Mouse (Mus musculus): ENCODE data around the gene Tmem175. TPM values are rescaled to one million over a fixed set of nuclear protein-coding genes. Genes with fewer than 3 reads are reported as not detected.

Tmem175 gene
- polyA plus RNA-seq, 1 experiment from 2014 or later: 31.9 TPM

- H3K4me3 ChIP-seq (ENCODE audit: low read length): no peak overlapping the region
- H3K27ac ChIP-seq (ENCODE audit: low read length): no peak overlapping the region
- WGBS: 83% methylated on average over 5 of the region's 5 CpGs
- no peak overlapping the region for H3K9ac ChIP-seq (ENCODE audit: low read depth, low read length)
- peaks cover 2% of the 10 kb centered on the region; the same call in 1 of the 2 replicates for H3K4me1 ChIP-seq (ENCODE audit: control insufficient read depth, insufficient read depth, low read length)
- no peak for ATAC-seq
- peaks cover 26% of the 10 kb centered on the region for H3K36me3 ChIP-seq (ENCODE audit: control insufficient read depth, insufficient read depth, low read length)
- no peaks in the 10 kb centered on the region for H3K27me3 ChIP-seq (replicated peaks; ENCODE audit: control insufficient read depth, insufficient read depth, low read length)
- H3K9me3 ChIP-seq (ENCODE audit: control insufficient read depth, low read length): no peaks in the 10 kb centered on the region
- no peak overlapping the region for H3K4me2 ChIP-seq (ENCODE audit: low read depth, low read length)
Observed at GRCm38 (mm10) chr5:108651136-108651720, 21.7 kb downstream of the Tmem175 start.

- Histone ChIP-seq H3K27me3 (replicated peaks; ENCODE audit: control insufficient read depth, insufficient read depth, low read length) (no peaks in the 10 kb centered on the region), H3K27ac (ENCODE audit: low read length) (no peak overlapping the region), H3K4me3 (ENCODE audit: low read length) (no peak overlapping the region), H3K36me3 (ENCODE audit: control insufficient read depth, insufficient read depth, low read length) (peaks cover 26% of the 10 kb centered on the region), H3K9ac (ENCODE audit: low read depth, low read length) (no peak overlapping the region), H3K4me2 (ENCODE audit: low read depth, low read length) (no peak overlapping the region), H3K9me3 (ENCODE audit: control insufficient read depth, low read length) (no peaks in the 10 kb centered on the region), H3K4me1 (ENCODE audit: control insufficient read depth, insufficient read depth, low read length) (peaks cover 2% of the 10 kb centered on the region; the same call in 1 of the 2 replicates)
- ATAC-seq: peak; percentile 75
- 67% methylated on average over 1 of the region's 1 CpGs for WGBS
Observed at GRCm38 (mm10) chr5:108651823-108652222, 22.3 kb downstream of the Tmem175 start.

GRCm38 (mm10) chr5:108653341-108653740 is 23.8 kb downstream of the Tmem175 start:
- Histone ChIP-seq H3K4me3 (ENCODE audit: low read length) (no peak overlapping the region), H3K27ac (ENCODE audit: low read length) (no peak overlapping the region), H3K9me3 (ENCODE audit: control insufficient read depth, low read length) (no peaks in the 10 kb centered on the region), H3K27me3 (replicated peaks; ENCODE audit: control insufficient read depth, insufficient read depth, low read length) (no peaks in the 10 kb centered on the region), H3K4me1 (ENCODE audit: control insufficient read depth, insufficient read depth, low read length) (peaks cover 2% of the 10 kb centered on the region; the same call in 1 of the 2 replicates), H3K4me2 (ENCODE audit: low read depth, low read length) (no peak overlapping the region), H3K9ac (ENCODE audit: low read depth, low read length) (no peak overlapping the region), H3K36me3 (ENCODE audit: control insufficient read depth, insufficient read depth, low read length) (peaks cover 26% of the 10 kb centered on the region)
- 86% methylated on average over 6 of the region's 6 CpGs for WGBS
- no peak for ATAC-seq

GRCm38 (mm10) chr5:108654444-108654990 is 24.9 kb downstream of the Tmem175 start:
- Histone ChIP-seq H3K27me3 (replicated peaks; ENCODE audit: control insufficient read depth, insufficient read depth, low read length) (no peaks in the 10 kb centered on the region), H3K9ac (ENCODE audit: low read depth, low read length) (no peak overlapping the region), H3K4me2 (ENCODE audit: low read depth, low read length) (no peak overlapping the region), H3K4me1 (ENCODE audit: control insufficient read depth, insufficient read depth, low read length) (peaks cover 9% of the 10 kb centered on the region), H3K27ac (ENCODE audit: low read length) (no peak overlapping the region), H3K36me3 (ENCODE audit: control insufficient read depth, insufficient read depth, low read length) (peaks cover 19% of the 10 kb centered on the region), H3K9me3 (ENCODE audit: control insufficient read depth, low read length) (no peaks in the 10 kb centered on the region), H3K4me3 (ENCODE audit: low read length) (no peak overlapping the region)
- 88% methylated on average over 10 of the region's 10 CpGs for WGBS
- ATAC-seq: peak; percentile 52

GRCm38 (mm10) chr5:108655381-108655780 is 25.8 kb downstream of the Tmem175 start:
- ATAC-seq: no peak
- Histone ChIP-seq H3K27me3 (replicated peaks; ENCODE audit: control insufficient read depth, insufficient read depth, low read length) (no peaks in the 10 kb centered on the region), H3K9me3 (ENCODE audit: control insufficient read depth, low read length) (no peaks in the 10 kb centered on the region), H3K9ac (ENCODE audit: low read depth, low read length) (no peak overlapping the region), H3K27ac (ENCODE audit: low read length) (no peak overlapping the region), H3K4me2 (ENCODE audit: low read depth, low read length) (no peak overlapping the region), H3K4me3 (ENCODE audit: low read length) (no peak overlapping the region), H3K4me1 (ENCODE audit: control insufficient read depth, insufficient read depth, low read length) (peaks cover 15% of the 10 kb centered on the region), H3K36me3 (ENCODE audit: control insufficient read depth, insufficient read depth, low read length) (peaks cover 19% of the 10 kb centered on the region; the same call in 1 of the 2 replicates)
- 94% methylated on average over 9 of the region's 9 CpGs for WGBS

- no peak overlapping the region for H3K9ac ChIP-seq (ENCODE audit: low read depth, low read length)
- 93% methylated on average over 15 of the region's 15 CpGs for WGBS
- H3K4me1 ChIP-seq (ENCODE audit: control insufficient read depth, insufficient read depth, low read length): peaks cover 15% of the 10 kb centered on the region
- no peak overlapping the region for H3K4me3 ChIP-seq (ENCODE audit: low read length)
- H3K27ac ChIP-seq (ENCODE audit: low read length): no peak overlapping the region
- no peak for ATAC-seq
- H3K36me3 ChIP-seq (ENCODE audit: control insufficient read depth, insufficient read depth, low read length): peaks cover 15% of the 10 kb centered on the region; the same call in 1 of the 2 replicates
- no peaks in the 10 kb centered on the region for H3K27me3 ChIP-seq (replicated peaks; ENCODE audit: control insufficient read depth, insufficient read depth, low read length)
- H3K4me2 ChIP-seq (ENCODE audit: low read depth, low read length): no peak overlapping the region
- H3K9me3 ChIP-seq (ENCODE audit: control insufficient read depth, low read length): no peaks in the 10 kb centered on the region
Observed at GRCm38 (mm10) chr5:108655891-108656650, 26.5 kb downstream of the Tmem175 start.

GRCm38 (mm10) chr5:108657406-108657805 is 27.8 kb downstream of the Tmem175 start:
- no peak overlapping the region for H3K9ac ChIP-seq (ENCODE audit: low read depth, low read length)
- H3K4me3 ChIP-seq (ENCODE audit: low read length): no peak overlapping the region
- H3K9me3 ChIP-seq (ENCODE audit: control insufficient read depth, low read length): no peaks in the 10 kb centered on the region
- 74% methylated on average over 5 of the region's 5 CpGs for WGBS
- no peak overlapping the region for H3K4me2 ChIP-seq (ENCODE audit: low read depth, low read length)
- peaks cover 15% of the 10 kb centered on the region; the same call in 1 of the 2 replicates for H3K36me3 ChIP-seq (ENCODE audit: control insufficient read depth, insufficient read depth, low read length)
- no peaks in the 10 kb centered on the region for H3K27me3 ChIP-seq (replicated peaks; ENCODE audit: control insufficient read depth, insufficient read depth, low read length)
- ATAC-seq: no peak
- peaks cover 15% of the 10 kb centered on the region for H3K4me1 ChIP-seq (ENCODE audit: control insufficient read depth, insufficient read depth, low read length)
- no peak overlapping the region for H3K27ac ChIP-seq (ENCODE audit: low read length)

- peaks cover 13% of the 10 kb centered on the region; the same call in 1 of the 2 replicates for H3K36me3 ChIP-seq (ENCODE audit: control insufficient read depth, insufficient read depth, low read length)
- H3K9ac ChIP-seq (ENCODE audit: low read depth, low read length): no peak overlapping the region
- H3K4me2 ChIP-seq (ENCODE audit: low read depth, low read length): no peak overlapping the region
- no peaks in the 10 kb centered on the region for H3K27me3 ChIP-seq (replicated peaks; ENCODE audit: control insufficient read depth, insufficient read depth, low read length)
- WGBS: 83% methylated on average over 1 of the region's 1 CpGs
- H3K4me1 ChIP-seq (ENCODE audit: control insufficient read depth, insufficient read depth, low read length): peaks cover 15% of the 10 kb centered on the region
- H3K4me3 ChIP-seq (ENCODE audit: low read length): no peak overlapping the region
- ATAC-seq: no peak
- no peak overlapping the region for H3K27ac ChIP-seq (ENCODE audit: low read length)
- H3K9me3 ChIP-seq (ENCODE audit: control insufficient read depth, low read length): no peaks in the 10 kb centered on the region
Observed at GRCm38 (mm10) chr5:108658611-108659010, 29.0 kb downstream of the Tmem175 start.

Data from intestine, embryonic 16.5 days (tissue).